Mouse (Mus musculus) CH12.LX (cell line): Measurements from ENCODE around the gene Gm37240. TPM values are rescaled to one million over a fixed set of nuclear protein-coding genes. Genes with fewer than 3 reads are reported as not detected.

Source experiments
- DNase-seq: peaks from one replicate; pipeline ENCODE4 v3.0.0-alpha.2; 2013; ENCODE audit errors: extremely low read depth
- H3K27ac ChIP-seq: 2 replicates; pipeline ENCODE4 v1.5.1; 2012; ENCODE audit warnings: low read depth, mild to moderate bottlenecking, control low read depth, moderate library complexity; ENCODE audit not compliant: insufficient read depth
- H3K27me3 ChIP-seq: replicated peaks from 2 replicates; pipeline ENCODE3; 2012; ENCODE audit warnings: inconsistent platforms
- H3K36me3 ChIP-seq, 2 experiments: replicated peaks in 1 of 2; 2 replicates each; pipeline versions ENCODE3 to v1.6.1; 2012; ENCODE audit warnings: inconsistent platforms in 1 of 2, low read length in 1 of 2, mild to moderate bottlenecking in 1 of 2, mixed read lengths in 1 of 2, moderate library complexity in 1 of 2; ENCODE audit not compliant: control insufficient read depth in 1 of 2, insufficient read depth in 1 of 2
- H3K4me1 ChIP-seq, 2 experiments: 2 replicates each; pipeline ENCODE4 v1.6.1; 2012; ENCODE audit warnings: inconsistent platforms in 1 of 2, moderate library complexity in 1 of 2; ENCODE audit not compliant: insufficient read depth in 2 of 2, control insufficient read depth in 1 of 2
- H3K4me2 ChIP-seq: 2 replicates; pipeline ENCODE4 v1.6.1; 2012; ENCODE audit warnings: low read depth, mild to moderate bottlenecking, control low read depth; ENCODE audit not compliant: poor library complexity, insufficient read depth, severe bottlenecking
- H3K4me3 ChIP-seq, 3 experiments: fragments of 150-350 bp in 1 of 3; sonication (generic) in 1 of 3; replicated peaks in 1 of 3; 2 replicates each; pipeline versions ENCODE3 to v1.5.1; 2011 to 2012; ENCODE audit warnings: low read depth in 2 of 3, low read length in 2 of 3, mild to moderate bottlenecking in 2 of 3, moderate library complexity in 2 of 3, control low read depth in 1 of 3, improper control_type of control experiment in 1 of 3, inconsistent platforms in 1 of 3, mixed read lengths in 1 of 3; ENCODE audit not compliant: poor library complexity in 1 of 3
- H3K79me2 ChIP-seq: replicated peaks from 2 replicates; pipeline ENCODE4 v1.6.1; 2012; ENCODE audit warnings: mild to moderate bottlenecking, moderate library complexity; ENCODE audit not compliant: control insufficient read depth, poor library complexity, insufficient read depth, severe bottlenecking; ENCODE audit errors: extremely low read depth
- H3K9ac ChIP-seq: 2 replicates; pipeline ENCODE4 v1.6.1; 2012; ENCODE audit warnings: low read depth, mild to moderate bottlenecking, control low read depth, moderate library complexity; ENCODE audit not compliant: insufficient read depth
- H3K9me3 ChIP-seq: replicated peaks from 2 replicates; pipeline ENCODE3; 2012; ENCODE audit warnings: low read length, inconsistent platforms, mixed read lengths
- BHLHE40 ChIP-seq: IDR thresholded peaks from 2 replicates; pipeline ENCODE4 v1.6.1; 2011; ENCODE audit warnings: mild to moderate bottlenecking, low read depth, low read length, improper control_type of control experiment
- CHD2 ChIP-seq: IDR thresholded peaks from 2 replicates; pipeline ENCODE4 v1.6.1; 2011; ENCODE audit warnings: low read length, improper control_type of control experiment
- CTCF ChIP-seq, 2 experiments: IDR thresholded peaks in 1 of 2; conservative IDR thresholded peaks in 1 of 2; 2 replicates each; pipeline ENCODE4 v1.5.1; 2011 to 2012; ENCODE audit warnings: low read depth in 2 of 2, low read length in 2 of 2, improper control_type of control experiment in 1 of 2, inconsistent platforms in 1 of 2, mild to moderate bottlenecking in 1 of 2, moderate library complexity in 1 of 2
- E2F4 ChIP-seq: IDR thresholded peaks from 2 replicates; pipeline ENCODE4 v1.6.1; 2011; ENCODE audit warnings: low read depth, low read length, improper control_type of control experiment; ENCODE audit not compliant: insufficient replicate concordance
- ELF1 ChIP-seq: IDR thresholded peaks from 2 replicates; pipeline ENCODE4 v1.6.1; 2014; ENCODE audit warnings: low read depth, mild to moderate bottlenecking, inconsistent platforms, low read length, improper control_type of control experiment
- EP300 ChIP-seq: IDR thresholded peaks from 2 replicates; pipeline ENCODE4 v1.6.1; 2011; ENCODE audit warnings: low read length, improper control_type of control experiment
- HCFC1 ChIP-seq: IDR thresholded peaks from 2 replicates; pipeline ENCODE4 v1.6.1; 2012; ENCODE audit warnings: low read depth, mild to moderate bottlenecking, inconsistent platforms, low read length, improper control_type of control experiment
- JUN ChIP-seq: IDR thresholded peaks from 2 replicates; pipeline ENCODE4 v1.6.1; 2011; ENCODE audit warnings: low read depth, mild to moderate bottlenecking, low read length, improper control_type of control experiment, moderate library complexity; ENCODE audit not compliant: insufficient read depth
- JUND ChIP-seq: conservative IDR thresholded peaks from 2 replicates; pipeline ENCODE4 v1.6.1; 2011; ENCODE audit warnings: low read depth, low read length, improper control_type of control experiment
- MAZ ChIP-seq: IDR thresholded peaks from 2 replicates; pipeline ENCODE4 v1.6.1; 2012; ENCODE audit warnings: low read depth, mild to moderate bottlenecking, inconsistent platforms, low read length, improper control_type of control experiment, moderate library complexity
- NRF1 ChIP-seq: IDR thresholded peaks from 2 replicates; pipeline ENCODE4 v1.6.1; 2014; ENCODE audit warnings: low read depth, mild to moderate bottlenecking, inconsistent platforms, low read length, improper control_type of control experiment, moderate library complexity
- PAX5 ChIP-seq: IDR thresholded peaks from 2 replicates; pipeline ENCODE4 v1.6.1; 2012; ENCODE audit warnings: low read length, inconsistent platforms, mixed read lengths
- RAD21 ChIP-seq: IDR thresholded peaks from 2 replicates; pipeline ENCODE4 v1.6.1; 2011; ENCODE audit warnings: low read depth, mild to moderate bottlenecking, low read length, improper control_type of control experiment, moderate library complexity
- SMC3 ChIP-seq: IDR thresholded peaks from 2 replicates; pipeline ENCODE4 v1.6.1; 2011; ENCODE audit warnings: low read depth, low read length, improper control_type of control experiment
- TBP ChIP-seq: conservative IDR thresholded peaks from 2 replicates; pipeline ENCODE4 v1.6.1; 2011; ENCODE audit warnings: low read depth, low read length, improper control_type of control experiment
- TCF12 ChIP-seq: IDR thresholded peaks from 2 replicates; pipeline ENCODE4 v1.6.1; 2014; ENCODE audit warnings: low read depth, mild to moderate bottlenecking, inconsistent platforms, low read length, improper control_type of control experiment
- USF1 ChIP-seq: IDR thresholded peaks from 2 replicates; pipeline ENCODE4 v1.6.1; 2014; ENCODE audit warnings: low read depth, mild to moderate bottlenecking, inconsistent platforms, low read length, improper control_type of control experiment
- USF2 ChIP-seq: conservative IDR thresholded peaks from 2 replicates; pipeline ENCODE4 v1.6.1; 2011; ENCODE audit warnings: low read depth, low read length, improper control_type of control experiment
- ZC3H11A ChIP-seq: IDR thresholded peaks from 2 replicates; pipeline ENCODE4 v1.6.1; 2012; ENCODE audit warnings: low read depth, mild to moderate bottlenecking, inconsistent platforms, low read length, improper control_type of control experiment
- ZKSCAN1 ChIP-seq: IDR thresholded peaks from 2 replicates; pipeline ENCODE4 v1.6.1; 2012; ENCODE audit warnings: low read depth, inconsistent platforms, low read length, improper control_type of control experiment, borderline replicate concordance
- ZMIZ1 ChIP-seq: IDR thresholded peaks from 2 replicates; pipeline ENCODE4 v1.6.1; 2012; ENCODE audit warnings: low read depth, mild to moderate bottlenecking, inconsistent platforms, low read length, improper control_type of control experiment
- ZNF384 ChIP-seq: IDR thresholded peaks from 2 replicates; pipeline ENCODE4 v1.6.1; 2012; ENCODE audit warnings: low read depth, low read length, improper control_type of control experiment, inconsistent platforms
- dilution Hi-C: fragments of 300-500 bp; cut with MboI; formaldehyde crosslinking; loops from 2 replicates; pipeline ENCODE4 v1.14.3; 2020; ENCODE audit warnings: low sequenced_read_pairs; ENCODE audit not compliant: extremely low pct_unique_long_range_greater_than_20kb, extremely low pct_ligation_motif_present
- in situ Hi-C: fragments of 300-500 bp; cut with MboI; formaldehyde crosslinking; loops from 3 replicates; pipeline ENCODE4 v1.14.3; 2019; ENCODE audit warnings: low sequenced_read_pairs, low pct_ligation_motif_present, low pct_unique_long_range_greater_than_20kb, mixed read lengths
- polyA plus RNA-seq: library from polyadenylated mRNA; unstranded; fragments of >175 nt; gene quantifications from 2 replicates; pipeline ENCODE4 v1.2.1, GENCODE M21; 2012; ENCODE audit warnings: low read depth; ENCODE audit not compliant: insufficient read length
- total RNA-seq, 2 experiments: library from RNA; depleted of rRNA; stranded (reverse); fragments of 300-350 nt in 1 of 2; fragments of >200 nt in 1 of 2; gene quantifications; 2 replicates each; pipeline ENCODE4 v1.2.3; 2012 to 2014

Gm37240 gene
- total and polyA plus RNA-seq, 3 experiments, result 0.08 to 0.19 (median 0.14) TPM

- in situ Hi-C loops, result no loop called here
- no peak overlapping the region for H3K27ac ChIP-seq
- no peaks in the 10 kb centered on the region for H3K27me3 ChIP-seq
- dilution Hi-C loops, result no loop called here
- H3K79me2 ChIP-seq, result peaks cover 12% of the 10 kb centered on the region
- H3K4me3 ChIP-seq, result no peak overlapping the region
- H3K4me1 ChIP-seq, result no peaks in the 10 kb centered on the region
- no peaks in the 10 kb centered on the region for H3K9me3 ChIP-seq
- no peak overlapping the region for H3K4me2 ChIP-seq
- DNase-seq, result peak; percentile 65
- H3K9ac ChIP-seq, result no peak overlapping the region
- no peak for TF ChIP-seq USF2
- TF ChIP-seq CTCF (conservative IDR thresholded peaks at IDR 0.05 in 1 of 2, IDR thresholded peaks at IDR 0.05 in 1 of 2; ENCODE audit: low read depth in 2 of 2, low read length in 2 of 2), result peak; percentile 35 to 79
- TF ChIP-seq TCF12, result no peak
- peak; percentile 61 for TF ChIP-seq SMC3
- TF ChIP-seq MAZ, result no peak
- no peak for TF ChIP-seq USF1
- no peak for TF ChIP-seq JUND
- TF ChIP-seq NRF1, result no peak
- TF ChIP-seq RAD21, result peak; percentile 82
- no peak for TF ChIP-seq EP300
- H3K36me3 ChIP-seq, result peaks cover 17 to 56% of the 10 kb centered on the region in 2 experiments
These were observed 980.8 kb downstream of the Gm37240 start for GRCm38 (mm10) chr3:84906528-84906927.

- 0 out of 2 replicates have a peak, but pooled peaks cover 2% of the 10 kb centered on the region for H3K79me2 ChIP-seq
- DNase-seq, result no peak
- no peak overlapping the region for H3K27ac ChIP-seq
- H3K4me3 ChIP-seq, result no peak overlapping the region
- no peaks in the 10 kb centered on the region for H3K27me3 ChIP-seq
- H3K4me2 ChIP-seq, result no peak overlapping the region
- H3K36me3 ChIP-seq, result peaks cover 5 to 41% of the 10 kb centered on the region in 2 experiments
- in situ Hi-C loops (loop anchor here (25.0 kb wide), 1 partner anchor 561 kb away; no protein-coding TSS in a partner anchor), dilution Hi-C loops (no loop called here)
- no peaks in the 10 kb centered on the region for H3K4me1 ChIP-seq
- H3K9ac ChIP-seq, result no peak overlapping the region
- TF ChIP-seq JUN, result no peak
- TF ChIP-seq ZC3H11A, result no peak
- no peak for TF ChIP-seq NRF1
- no peak for TF ChIP-seq ZNF384
- TF ChIP-seq ZMIZ1, result no peak
- TF ChIP-seq, all 38 proteins: peak for 0
- H3K9me3 ChIP-seq, result peaks cover 8% of the 10 kb centered on the region
These were observed 989.4 kb downstream of the Gm37240 start for GRCm38 (mm10) chr3:84897952-84898351.

GRCm38 (mm10) chr3:84890983-84891382 is 996.3 kb downstream of the Gm37240 start:
- no peak for DNase-seq
- Histone ChIP-seq H3K27me3 (no peaks in the 10 kb centered on the region), H3K27ac (no peak overlapping the region), H3K4me3 (no peak overlapping the region), H3K9me3 (no peaks in the 10 kb centered on the region), H3K36me3 (peaks cover 7 to 55% of the 10 kb centered on the region in 2 experiments), H3K4me2 (no peak overlapping the region), H3K4me1 (no peaks in the 10 kb centered on the region), H3K9ac (no peak overlapping the region), H3K79me2 (no peaks in the 10 kb centered on the region)
- dilution Hi-C loops (no loop called here), in situ Hi-C loops (loop anchor here (25.0 kb wide), 1 partner anchor 554 kb away; no protein-coding TSS in a partner anchor)
- TF ChIP-seq RAD21 (no peak), EP300 (no peak), ZKSCAN1 (no peak), ZC3H11A (no peak), CTCF (conservative IDR thresholded peaks at IDR 0.05 in 1 of 2, IDR thresholded peaks at IDR 0.05 in 1 of 2; ENCODE audit: low read depth in 2 of 2, low read length in 2 of 2) (no peak), E2F4 (no peak), HCFC1 (no peak), TBP (no peak), CHD2 (no peak), ELF1 (no peak), USF2 (no peak), NRF1 (no peak), BHLHE40 (no peak), MAZ (no peak), PAX5 (no peak)
